Mouse (Mus musculus) thymus, postnatal 0 days (tissue): ENCODE measurements around the gene Sugp1. TPM values are rescaled to one million over a fixed set of nuclear protein-coding genes. Genes with fewer than 3 reads are reported as not detected.

Source experiments
- DNase-seq: peaks from one replicate; pipeline ENCODE4 v3.0.0-alpha.2; 2015; ENCODE audit warnings: low spot score
- microRNA-seq: library from miRNA; unstranded; fragments of <30 nt; microRNA quantifications from one replicate; pipeline ENCODE4, GENCODE M21; 2016; ENCODE audit warnings: borderline number of aligned reads
- polyA plus RNA-seq: library from polyadenylated mRNA; unstranded; fragments of >200 nt; fragmentation: Nextera tagmentation; extraction: Ambion mirVana; gene quantifications from 2 replicates; pipeline ENCODE4 v1.2.1, GENCODE M21; 2015

Gene Sugp1
- polyA plus RNA-seq, 1 experiment from 2014 or later, result 44.3 TPM

DNA sequence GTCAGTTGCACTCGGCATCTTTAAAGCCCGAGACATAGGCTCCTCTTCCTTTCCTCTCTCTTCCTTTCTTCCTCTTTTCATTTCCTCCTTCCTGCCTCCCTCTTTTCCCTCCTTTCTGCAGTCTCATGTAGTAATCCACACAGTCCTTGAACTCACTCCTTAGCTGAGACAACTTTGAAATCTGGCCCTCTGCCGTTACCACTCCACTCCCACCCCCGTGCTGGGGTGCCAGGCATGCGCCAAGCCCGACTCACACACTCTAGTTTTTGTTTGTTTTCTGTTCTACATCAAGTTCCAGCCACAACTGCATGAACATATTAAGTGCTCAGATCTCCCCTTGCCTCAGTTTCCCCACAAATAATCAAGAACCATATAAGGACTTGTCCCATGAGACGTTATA, 62.3 kb downstream of the Sugp1 start:
- DNase-seq, result no peak

GRCm38 (mm10) chr8:70110451-70110850, 67.8 kb downstream of the Sugp1 start:
- DNase-seq, result no peak

- no peak for DNase-seq
Measured at GRCm38 (mm10) chr8:70111192-70111795, 68.7 kb downstream of the Sugp1 start.

DNA sequence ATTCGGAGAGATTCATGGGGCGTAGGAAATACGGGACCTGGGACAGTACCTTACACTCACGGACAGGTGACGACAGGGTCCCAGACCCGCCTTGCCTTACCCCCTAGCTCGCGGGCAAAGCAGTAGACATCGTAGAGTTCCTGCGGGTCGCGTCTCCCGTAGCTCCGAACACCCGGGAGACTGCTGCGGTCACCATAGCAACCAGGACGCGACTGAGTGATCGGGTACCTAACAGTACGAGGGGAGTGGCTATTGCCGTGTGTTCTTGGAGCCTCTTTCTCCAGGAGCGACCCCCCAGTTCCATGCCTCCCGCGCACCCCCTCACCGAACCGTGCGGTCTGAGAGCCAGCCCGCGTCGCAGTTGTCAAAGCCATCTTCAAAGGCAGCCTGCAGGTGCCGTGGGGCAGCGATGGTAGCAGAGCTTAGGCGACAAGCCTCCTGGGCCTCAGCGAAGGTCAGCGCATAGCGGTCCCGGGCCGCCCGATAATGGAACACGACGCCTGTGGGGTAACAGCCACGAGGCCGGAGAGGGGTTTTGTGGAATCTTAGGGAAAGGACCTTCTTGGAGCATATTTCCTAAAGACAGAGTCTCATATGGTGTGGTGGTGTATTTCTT, 69.9 kb downstream of the Sugp1 start:
- no peak for DNase-seq

DNA sequence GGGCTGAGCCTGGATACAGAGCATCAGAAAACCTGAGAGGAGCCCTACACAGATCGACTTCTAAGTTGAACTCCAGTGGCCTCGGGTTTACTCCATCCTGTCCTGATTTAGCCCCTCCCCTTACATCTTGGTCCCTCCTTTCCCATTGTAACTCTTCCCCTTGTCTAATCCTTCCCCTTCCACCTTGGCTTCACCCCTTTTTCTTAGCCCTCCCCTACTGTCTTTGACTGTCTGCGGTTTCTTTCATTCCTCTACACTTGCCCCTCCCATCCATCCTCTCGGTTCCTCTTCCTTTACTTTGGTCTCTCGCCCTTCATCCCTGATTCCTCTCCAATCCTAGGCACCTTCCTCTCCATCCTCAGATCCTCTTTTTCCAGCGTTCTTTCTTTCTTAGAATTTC, 71.9 kb downstream of the Sugp1 start:
- DNase-seq, result no peak

DNA sequence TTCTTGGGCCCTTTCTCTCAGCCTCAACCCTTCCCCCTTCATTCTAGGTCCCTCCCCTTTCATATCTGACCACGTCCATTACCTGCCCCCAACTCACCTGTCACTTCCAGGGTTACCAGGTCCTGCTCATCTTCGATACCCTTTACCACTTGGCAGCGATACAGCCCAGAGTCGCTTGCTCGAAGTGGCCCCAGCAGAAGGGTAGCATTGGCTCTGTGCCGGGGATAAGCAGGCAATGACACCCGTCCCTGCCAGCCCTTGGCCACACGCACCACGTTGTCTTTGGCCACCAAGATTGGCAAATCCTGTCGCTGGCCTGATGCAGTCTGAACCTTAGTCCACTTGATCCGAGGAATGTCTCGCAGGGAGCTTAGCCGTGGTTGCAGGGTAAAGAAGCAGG, 72.3 kb downstream of the Sugp1 start:
- DNase-seq, result no peak

GRCm38 (mm10) chr8:70117611-70118010, 75.0 kb downstream of the Sugp1 start:
- DNase-seq, result peak; percentile 43

DNA sequence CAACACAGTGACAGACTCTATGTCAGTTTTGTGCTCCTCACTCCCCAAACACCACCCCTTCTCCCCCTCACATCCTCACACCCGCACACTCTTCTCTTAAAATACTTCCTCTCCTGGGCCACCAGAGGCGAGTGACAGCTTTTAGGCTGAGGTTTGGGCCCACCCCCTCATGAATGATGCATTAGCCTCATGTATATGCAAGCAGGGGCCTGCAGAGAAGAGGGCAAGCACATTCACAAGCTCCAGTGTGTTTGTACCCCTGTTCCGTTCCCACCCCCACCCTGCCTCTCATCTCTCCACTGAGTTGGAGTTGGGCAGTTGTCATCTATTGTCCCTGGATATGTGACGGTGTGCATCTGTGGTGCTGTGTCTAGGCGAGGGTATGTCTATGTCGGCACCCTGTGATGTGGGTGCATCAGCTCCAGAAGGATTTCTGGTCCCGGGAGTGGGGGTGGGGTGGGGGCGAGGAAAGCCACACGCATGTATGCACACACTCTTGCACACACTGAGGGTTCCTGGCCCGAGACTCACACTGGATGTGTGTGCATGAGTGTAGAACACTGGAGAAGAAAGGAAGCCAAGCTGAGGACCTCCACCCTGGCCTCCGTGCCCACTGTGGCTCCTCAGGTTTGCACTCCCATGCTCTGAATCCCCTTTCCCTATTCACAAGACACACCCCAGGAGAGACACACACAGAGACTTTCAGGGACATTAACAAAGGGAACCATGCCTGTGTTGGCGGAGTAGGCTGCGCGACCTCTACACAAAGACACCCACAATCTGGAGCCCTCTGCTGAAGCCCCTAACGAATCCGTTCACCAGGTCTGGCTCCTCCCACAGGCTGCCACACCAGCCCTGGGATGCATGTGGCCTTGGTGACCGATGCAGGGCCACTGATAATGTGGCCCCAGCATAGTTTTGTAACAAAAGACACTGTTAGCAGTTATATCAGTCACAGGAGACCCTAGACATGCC, 76.4 kb downstream of the Sugp1 start:
- peak; percentile 8 for DNase-seq

GRCm38 (mm10) chr8:70120667-70121066, 78.1 kb downstream of the Sugp1 start, which contains the start of gene Ncan:
Ncan (minus strand) TSS chr8:70120873.
- DNase-seq, result peak; percentile 31

Small RNA genes lying within 50 kb of the gene (microRNA-seq; reads per million reads assigned to microRNA genes)
- not detected for gene Mir7066

Other genes with a start within 250 kb of the Sugp1 start
- gene Gmip, start 234.1 kb upstream of the Sugp1 start, polyA plus RNA-seq, result 30.9 and 35.0 TPM in 2 replicates
- gene Lpar2, start 220.4 kb upstream of the Sugp1 start, polyA plus RNA-seq, result 0.31 and 0.53 TPM in 2 replicates
- gene Pbx4, start 210.3 kb upstream of the Sugp1 start, polyA plus RNA-seq, result 15.1 and 18.3 TPM in 2 replicates
- 0.09 and 0.16 TPM in 2 replicates for gene Cilp2, start 155.1 kb upstream of the Sugp1 start, polyA plus RNA-seq
- 5.0 and 5.1 TPM in 2 replicates for gene Tssk6, start 140.6 kb upstream of the Sugp1 start, polyA plus RNA-seq
- gene Ndufa13, start 140.3 kb upstream of the Sugp1 start, polyA plus RNA-seq, result 228 and 241 TPM in 2 replicates
- gene Yjefn3, start 140.1 kb upstream of the Sugp1 start, polyA plus RNA-seq, result 3.7 and 4.0 TPM in 2 replicates
- 60.6 and 60.8 TPM in 2 replicates for gene Gatad2a, start 46.4 kb upstream of the Sugp1 start, polyA plus RNA-seq
- gene Mau2, start 79 bp upstream of the Sugp1 start, polyA plus RNA-seq, result 45.2 and 50.5 TPM in 2 replicates
- gene Tm6sf2, start 30.1 kb downstream of the Sugp1 start, polyA plus RNA-seq, result 0.43 and 0.62 TPM in 2 replicates
- 0.07 TPM in 1 of 2 replicates, not detected in the other for gene Hapln4, start 40.6 kb downstream of the Sugp1 start, polyA plus RNA-seq
- 0.03 and 0.05 TPM in 2 replicates for gene Ncan, start 78.1 kb downstream of the Sugp1 start, polyA plus RNA-seq
- gene Nr2c2ap, start 88.5 kb downstream of the Sugp1 start, polyA plus RNA-seq, result 51.9 and 60.6 TPM in 2 replicates
- gene Rfxank, start 96.3 kb downstream of the Sugp1 start, polyA plus RNA-seq, result 21.7 and 24.1 TPM in 2 replicates
- gene Borcs8, start 96.7 kb downstream of the Sugp1 start, polyA plus RNA-seq, result 67.0 and 88.3 TPM in 2 replicates
- 7.5 and 9.8 TPM in 2 replicates for gene Mef2b, start 96.9 kb downstream of the Sugp1 start, polyA plus RNA-seq
- 41.5 and 44.1 TPM in 2 replicates for gene Tmem161a, start 129.5 kb downstream of the Sugp1 start, polyA plus RNA-seq
- gene Slc25a42, start 169.5 kb downstream of the Sugp1 start, polyA plus RNA-seq, result 6.2 and 9.0 TPM in 2 replicates
- 29.6 and 34.5 TPM in 2 replicates for gene Sugp2, start 191.4 kb downstream of the Sugp1 start, polyA plus RNA-seq
- 17.9 and 18.4 TPM in 2 replicates for gene Armc6, start 191.7 kb downstream of the Sugp1 start, polyA plus RNA-seq
- gene Homer3, start 240.0 kb downstream of the Sugp1 start, polyA plus RNA-seq, result 25.7 and 26.9 TPM in 2 replicates